Mouse (Mus musculus): ENCODE results near the gene Klri2.

- TF ChIP-seq CTCF (conservative IDR thresholded peaks at IDR 0.05; ENCODE audit: low read length) = no peak
- TF ChIP-seq NANOG (IDR thresholded peaks at IDR 0.05; ENCODE audit: borderline replicate concordance, low read length) = no peak
Observed at GRCm38 (mm10) chr6:129740069-129740721, at the start of gene Klri2.

Measured in E14TG2a.4 (cell line).